Mouse (Mus musculus) limb, embryonic 14.5 days (tissue): ENCODE results near the gene Eya4. TPM values are rescaled to one million over a fixed set of nuclear protein-coding genes. Genes with fewer than 3 reads are reported as not detected.

Experiments
- ATAC-seq: fragments of 200-750 bp; cut with Nextera tagmentation; 2 replicates; pipeline ENCODE4 v1.8.0; 2017; ENCODE audit warnings: low read depth, moderate number of reproducible peaks, moderate TSS enrichment; ENCODE audit not compliant: low FRiP score
- DNase-seq: peaks from one replicate; pipeline ENCODE4 v3.0.0-alpha.2; 2015; ENCODE audit warnings: low spot score
- H3K27ac ChIP-seq: fragments of 300-500 bp; sonication (generic); replicated peaks from 2 replicates; pipeline ENCODE4 v1.5.1; 2014; ENCODE audit warnings: low read depth, mild to moderate bottlenecking, low read length, moderate library complexity, mixed read lengths
- H3K27me3 ChIP-seq: fragments of 300-500 bp; sonication (generic); 2 replicates; pipeline ENCODE4 v1.6.1; 2014; ENCODE audit warnings: low read length, mixed read lengths; ENCODE audit not compliant: control insufficient read depth, insufficient read depth
- H3K36me3 ChIP-seq: fragments of 300-500 bp; sonication (generic); 2 replicates; pipeline ENCODE4 v1.6.1; 2014; ENCODE audit warnings: mild to moderate bottlenecking, low read length, moderate library complexity, mixed read lengths; ENCODE audit not compliant: control insufficient read depth, insufficient read depth
- H3K4me1 ChIP-seq: fragments of 300-500 bp; sonication (generic); 2 replicates; pipeline ENCODE4 v1.6.1; 2014; ENCODE audit warnings: antibody characterized with exemption, low read length, mixed read lengths; ENCODE audit not compliant: control insufficient read depth, insufficient read depth
- H3K4me2 ChIP-seq: fragments of 300-500 bp; sonication (generic); replicated peaks from 2 replicates; pipeline ENCODE4 v1.6.1; 2014; ENCODE audit warnings: low read depth, mild to moderate bottlenecking, low read length, moderate library complexity; ENCODE audit not compliant: severe bottlenecking
- H3K4me3 ChIP-seq: fragments of 300-500 bp; sonication (generic); replicated peaks from 2 replicates; pipeline ENCODE4 v1.5.1; 2014; ENCODE audit warnings: low read length
- H3K9ac ChIP-seq: fragments of 300-500 bp; sonication (generic); 2 replicates; pipeline ENCODE4 v1.6.1; 2014; ENCODE audit warnings: mild to moderate bottlenecking, low read depth, low read length, moderate library complexity; ENCODE audit not compliant: severe bottlenecking
- H3K9me3 ChIP-seq: fragments of 300-500 bp; sonication (generic); 2 replicates; pipeline ENCODE4 v1.6.1; 2016; ENCODE audit warnings: low read length; ENCODE audit not compliant: control insufficient read depth
- POLR2A ChIP-seq: fragments of 200-500 bp; IDR thresholded peaks from 2 replicates; pipeline ENCODE4 v1.8.0; 2012; ENCODE audit warnings: inconsistent platforms, mild to moderate bottlenecking, moderate library complexity, borderline replicate concordance; ENCODE audit not compliant: insufficient read depth, insufficient read length; ENCODE audit errors: extremely low read depth
- WGBS: fragments of 180-500 bp; shearing (Covaris S2); extraction: QIAGEN DNeasy Blood & Tissue Kit; methylation state at CpG from one replicate; pipeline ENCODE4 v1.1.7; 2014; 5-methylcytosine and 5-hydroxymethylcytosine counted together
- polyA plus RNA-seq, 2 experiments: library from polyadenylated mRNA; depleted of rRNA in 1 of 2; stranded (reverse) in 1 of 2; unstranded in 1 of 2; fragments of >200 nt; fragmentation: Nextera tagmentation in 1 of 2; extraction: Ambion mirVana in 1 of 2; gene quantifications; 2 replicates each; pipeline versions ENCODE4 v1.2.1 to v1.2.3; 2012 to 2014

Gene Eya4
- polyA plus RNA-seq, 2 experiments: 6.6 to 12.5 TPM

GRCm38 (mm10) chr10:23076691-23077385 lies 273.7 kb downstream of the Eya4 start:
- TF ChIP-seq POLR2A: no peak
- Histone ChIP-seq H3K27me3 (no peaks in the 10 kb centered on the region), H3K4me3 (peak overlapping the region; percentile 11; the same call in 1 of the 2 replicates), H3K4me2 (peak overlapping the region; percentile 29), H3K4me1 (no peaks in the 10 kb centered on the region), H3K9me3 (no peaks in the 10 kb centered on the region), H3K9ac (peak overlapping the region; percentile 21; the same call in 1 of the 2 replicates), H3K36me3 (no peaks in the 10 kb centered on the region), H3K27ac (no peak overlapping the region)
- 55% methylated on average over 21 of the region's 21 CpGs for WGBS
- DNase-seq: no peak
- no peak for ATAC-seq

DNA sequence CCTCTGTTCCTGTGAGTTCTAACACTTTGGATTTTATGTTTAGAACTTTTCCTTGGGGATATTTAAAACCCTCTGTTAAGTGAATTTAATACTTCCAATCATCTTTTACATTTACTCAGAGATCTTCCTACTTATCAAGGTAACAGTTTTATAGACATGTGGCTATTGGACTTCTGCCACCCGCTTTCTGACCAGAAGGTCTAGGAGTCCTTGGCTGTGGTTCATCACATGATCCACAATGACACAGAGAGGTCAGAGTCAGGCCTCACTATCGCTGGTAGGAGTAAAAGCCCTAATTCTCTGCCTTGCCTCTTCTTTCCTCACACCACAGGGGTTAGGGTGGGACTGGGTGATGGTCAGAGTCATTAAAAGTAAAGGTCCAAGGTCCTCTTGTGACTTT lies 277.2 kb downstream of the Eya4 start:
- Histone ChIP-seq H3K27ac (no peak overlapping the region), H3K36me3 (no peaks in the 10 kb centered on the region), H3K4me3 (no peak overlapping the region), H3K27me3 (no peaks in the 10 kb centered on the region), H3K9me3 (no peaks in the 10 kb centered on the region), H3K9ac (no peak overlapping the region), H3K4me1 (no peaks in the 10 kb centered on the region), H3K4me2 (no peak overlapping the region)
- DNase-seq: no peak
- no peak for ATAC-seq
- no peak for TF ChIP-seq POLR2A
- WGBS: 63% methylated on average over 2 of the region's 2 CpGs

- TF ChIP-seq POLR2A: no peak
- no peak for DNase-seq
These were observed 286.9 kb downstream of the Eya4 start for GRCm38 (mm10) chr10:23063637-23064036.

DNA sequence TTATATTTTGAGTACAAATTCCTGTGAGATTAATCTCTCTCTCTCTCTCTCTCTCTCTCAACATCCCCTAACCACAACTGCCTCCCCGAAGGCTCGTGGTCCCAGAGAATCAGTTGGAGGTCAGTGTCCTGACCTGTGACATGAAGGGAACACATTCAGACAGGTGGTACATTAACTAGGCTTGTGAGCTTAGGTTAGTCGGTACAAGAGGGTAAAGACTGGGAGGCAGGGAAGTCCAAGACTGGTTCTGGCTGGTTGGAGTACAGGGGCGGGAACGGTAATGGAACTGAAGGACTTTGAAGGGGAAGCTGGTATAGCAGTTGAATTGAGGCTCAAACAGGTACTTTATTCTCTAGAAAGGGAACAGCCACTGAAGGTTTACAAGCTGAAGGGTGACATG lies 287.9 kb downstream of the Eya4 start:
- H3K27me3 ChIP-seq: no peaks in the 10 kb centered on the region
- no peaks in the 10 kb centered on the region for H3K36me3 ChIP-seq
- H3K9me3 ChIP-seq: no peaks in the 10 kb centered on the region
- no peak for TF ChIP-seq POLR2A
- H3K4me2 ChIP-seq: no peak overlapping the region
- H3K9ac ChIP-seq: no peak overlapping the region
- peaks cover 10% of the 10 kb centered on the region for H3K4me1 ChIP-seq
- ATAC-seq (no peak), DNase-seq (no peak)
- 82% methylated on average over 5 of the region's 5 CpGs for WGBS
- no peak overlapping the region for H3K27ac ChIP-seq
- no peak overlapping the region for H3K4me3 ChIP-seq

More at GRCm38 (mm10) chr10:23063637-23064036, 286.9 kb downstream of the Eya4 start:
- H3K27me3 ChIP-seq: no peaks in the 10 kb centered on the region
- no peaks in the 10 kb centered on the region for H3K9me3 ChIP-seq
- peaks cover 10% of the 10 kb centered on the region for H3K4me1 ChIP-seq
- WGBS: 59% methylated on average over 6 of the region's 6 CpGs
- H3K4me2 ChIP-seq: no peak overlapping the region
- H3K27ac ChIP-seq: no peak overlapping the region
- H3K4me3 ChIP-seq: no peak overlapping the region
- no peak for ATAC-seq
- H3K36me3 ChIP-seq: no peaks in the 10 kb centered on the region
- no peak overlapping the region for H3K9ac ChIP-seq

DNA sequence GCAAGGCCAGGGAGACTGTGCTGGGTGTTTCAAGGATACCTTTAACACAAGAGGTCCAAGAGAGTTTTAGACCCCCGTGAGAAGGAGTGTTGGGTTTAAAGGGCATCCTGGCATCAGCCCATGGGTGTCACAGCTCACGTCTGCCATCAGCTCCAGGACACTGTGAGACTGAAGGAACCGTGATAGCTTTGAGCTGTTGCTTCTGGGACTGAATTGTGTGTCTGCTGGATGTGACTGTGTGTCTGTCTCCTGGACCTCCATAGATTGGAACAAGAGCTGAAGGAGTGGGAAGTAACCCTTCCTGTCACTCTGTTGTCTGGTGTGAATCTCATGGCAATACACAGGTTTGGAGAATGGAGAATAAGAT lies 289.9 kb downstream of the Eya4 start:
- Histone ChIP-seq H3K9me3 (no peaks in the 10 kb centered on the region), H3K4me2 (no peak overlapping the region), H3K4me1 (peaks cover 10% of the 10 kb centered on the region), H3K27me3 (no peaks in the 10 kb centered on the region), H3K4me3 (no peak overlapping the region), H3K27ac (0 out of 2 replicates have a peak overlapping the region, but pooled peaks have one; percentile 14), H3K9ac (no peak overlapping the region), H3K36me3 (no peaks in the 10 kb centered on the region)
- DNase-seq (no peak), ATAC-seq (no peak)
- WGBS: 74% methylated on average over 3 of the region's 3 CpGs
- no peak for TF ChIP-seq POLR2A
